Mouse (Mus musculus) midbrain, embryonic 15.5 days (tissue): ENCODE measurements around the gene Gm11007. TPM values are rescaled to one million over a fixed set of nuclear protein-coding genes. Genes with fewer than 3 reads are reported as not detected.
"Not testable (repeated sequence)": the region's sequence is repeated elsewhere in the genome, so short reads cannot be mapped to it uniquely, and the experiment has no call there.

ENCODE experiments used
- ATAC-seq: fragments of 200-750 bp; cut with Nextera tagmentation; replicated peaks from 2 replicates; pipeline ENCODE4 v1.8.0; 2017; ENCODE audit warnings: moderate TSS enrichment
- H3K27ac ChIP-seq: fragments of 300-500 bp; sonication (generic); 2 replicates; pipeline ENCODE4 v1.5.1; 2015; ENCODE audit warnings: mild to moderate bottlenecking, inconsistent platforms
- H3K27me3 ChIP-seq: fragments of 300-500 bp; sonication (generic); replicated peaks from 2 replicates; pipeline ENCODE4 v1.6.1; 2015; ENCODE audit warnings: inconsistent platforms
- H3K36me3 ChIP-seq: fragments of 300-500 bp; sonication (generic); replicated peaks from 2 replicates; pipeline ENCODE4 v1.6.1; 2015; ENCODE audit warnings: inconsistent platforms
- H3K4me1 ChIP-seq: fragments of 300-500 bp; sonication (generic); 2 replicates; pipeline ENCODE4 v1.6.1; 2015; ENCODE audit warnings: inconsistent platforms
- H3K4me2 ChIP-seq: fragments of 300-500 bp; sonication (generic); 2 replicates; pipeline ENCODE4 v1.6.1; 2015; ENCODE audit warnings: inconsistent platforms, mild to moderate bottlenecking, moderate library complexity
- H3K4me3 ChIP-seq: fragments of 300-500 bp; sonication (generic); 2 replicates; pipeline ENCODE4 v1.5.1; 2015; ENCODE audit warnings: mild to moderate bottlenecking, inconsistent platforms
- H3K9ac ChIP-seq: fragments of 300-500 bp; sonication (generic); 2 replicates; pipeline ENCODE4 v1.6.1; 2015; ENCODE audit warnings: mild to moderate bottlenecking, inconsistent platforms
- H3K9me3 ChIP-seq: fragments of 300-500 bp; sonication (generic); 2 replicates; pipeline ENCODE4 v1.6.1; 2016; ENCODE audit warnings: inconsistent platforms
- WGBS: fragments of 180-500 bp; shearing (Covaris S2); methylation state at CpG from one replicate; pipeline ENCODE4 v1.1.7; 2015; ENCODE audit warnings: mixed read lengths; 5-methylcytosine and 5-hydroxymethylcytosine counted together
- polyA plus RNA-seq: library from polyadenylated mRNA; unstranded; fragments of >200 nt; fragmentation: Nextera tagmentation; extraction: Ambion mirVana; gene quantifications from 2 replicates; pipeline ENCODE4 v1.2.1, GENCODE M21; 2015

The Gm11007 gene
- not detected in 2 replicates for polyA plus RNA-seq

DNA sequence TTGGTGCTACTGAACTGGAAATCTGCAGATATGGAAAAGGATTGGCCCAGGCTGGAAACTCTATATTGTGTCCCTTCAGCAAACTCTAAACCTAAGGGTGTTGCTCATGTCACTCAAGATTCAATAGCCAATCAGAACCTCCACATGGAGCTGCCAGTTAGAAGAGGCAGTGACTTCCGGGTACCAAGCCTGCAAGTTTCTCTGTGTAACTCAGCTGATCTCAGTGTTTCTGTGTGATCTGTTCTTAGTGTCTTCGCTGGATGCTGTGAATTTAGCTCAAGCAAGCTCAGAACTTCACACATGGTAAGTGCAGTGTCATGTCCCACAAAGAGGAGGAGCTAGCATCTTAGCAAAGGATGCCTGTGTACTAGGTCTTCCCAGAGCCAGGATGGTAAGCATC lies at the start of gene Gm11007:
TSS of gene Gm11007 (plus strand) at position 301 of the 400 bp plus-strand sequence.
- H3K9ac ChIP-seq, H3K4me2 ChIP-seq, H3K27ac ChIP-seq, H3K36me3 ChIP-seq, H3K27me3 ChIP-seq, H3K9me3 ChIP-seq, H3K4me3 ChIP-seq, ATAC-seq, H3K4me1 ChIP-seq: not testable (repeated sequence)
- no CpG with 5 or more reads among the region's 2 CpGs for WGBS

Other genes starting within 250 kb of the Gm11007 start
- 7.2 and 19.0 TPM in 2 replicates for gene Gm4724, start 208.2 kb upstream of the Gm11007 start, polyA plus RNA-seq
- gene Zfp965, start 174.0 kb upstream of the Gm11007 start, polyA plus RNA-seq, result 5.5 and 8.1 TPM in 2 replicates
- 10.8 and 11.6 TPM in 2 replicates for gene Zfp969, start 59.7 kb downstream of the Gm11007 start, polyA plus RNA-seq
- not detected in 2 replicates for gene Gm2007, start 97.6 kb downstream of the Gm11007 start, polyA plus RNA-seq
- gene Gm14288, start 157.1 kb downstream of the Gm11007 start, polyA plus RNA-seq, result 1.1 TPM in 1 of 2 replicates, not detected in the other
- 26.0 and 26.3 TPM in 2 replicates for gene Gm6710, start 225.2 kb downstream of the Gm11007 start, polyA plus RNA-seq